Mouse (Mus musculus) limb, embryonic 12.5 days (tissue): ENCODE results near the gene Stk19. TPM values are rescaled to one million over a fixed set of nuclear protein-coding genes. Genes with fewer than 3 reads are reported as not detected.

ENCODE experiments used
- ATAC-seq: fragments of 200-750 bp; cut with Nextera tagmentation; 2 replicates; pipeline ENCODE4 v1.8.0; 2017; ENCODE audit warnings: low read depth, moderate TSS enrichment; ENCODE audit not compliant: insufficient number of reproducible peaks, insufficient read depth, low FRiP score, low TSS enrichment
- H3K27ac ChIP-seq: fragments of 300-500 bp; sonication (generic); 2 replicates; pipeline ENCODE4 v1.5.1; 2016; ENCODE audit warnings: mild to moderate bottlenecking, moderate library complexity
- H3K27me3 ChIP-seq: fragments of 300-500 bp; sonication (generic); 2 replicates; pipeline ENCODE4 v1.6.1; 2016; ENCODE audit warnings: mild to moderate bottlenecking, moderate library complexity
- H3K36me3 ChIP-seq: fragments of 300-500 bp; sonication (generic); 2 replicates; pipeline ENCODE4 v1.6.1; 2016; ENCODE audit warnings: mild to moderate bottlenecking, moderate library complexity
- H3K4me1 ChIP-seq: fragments of 300-500 bp; sonication (generic); replicated peaks from 2 replicates; pipeline ENCODE4 v1.6.1; 2016
- H3K4me2 ChIP-seq: fragments of 300-500 bp; sonication (generic); 2 replicates; pipeline ENCODE4 v1.6.1; 2016; ENCODE audit warnings: mild to moderate bottlenecking, moderate library complexity
- H3K4me3 ChIP-seq: fragments of 300-500 bp; sonication (generic); replicated peaks from 2 replicates; pipeline ENCODE4 v1.5.1; 2016; ENCODE audit warnings: mild to moderate bottlenecking
- H3K9ac ChIP-seq: fragments of 300-500 bp; sonication (generic); replicated peaks from 2 replicates; pipeline ENCODE4 v1.6.1; 2016; ENCODE audit warnings: mild to moderate bottlenecking, moderate library complexity
- H3K9me3 ChIP-seq: fragments of 300-500 bp; sonication (generic); 2 replicates; pipeline ENCODE4 v1.6.1; 2016; ENCODE audit warnings: mild to moderate bottlenecking, moderate library complexity
- WGBS: fragments of 180-500 bp; shearing (Covaris S2); methylation state at CpG from one replicate; pipeline ENCODE4 v1.1.7; 2016; 5-methylcytosine and 5-hydroxymethylcytosine counted together
- polyA plus RNA-seq: library from polyadenylated mRNA; unstranded; fragments of >200 nt; fragmentation: Nextera tagmentation; extraction: Ambion mirVana; gene quantifications from 2 replicates; pipeline ENCODE4 v1.2.1, GENCODE M21; 2016

The Stk19 gene
- polyA plus RNA-seq, 1 experiment from 2014 or later, result 24.9 TPM

DNA sequence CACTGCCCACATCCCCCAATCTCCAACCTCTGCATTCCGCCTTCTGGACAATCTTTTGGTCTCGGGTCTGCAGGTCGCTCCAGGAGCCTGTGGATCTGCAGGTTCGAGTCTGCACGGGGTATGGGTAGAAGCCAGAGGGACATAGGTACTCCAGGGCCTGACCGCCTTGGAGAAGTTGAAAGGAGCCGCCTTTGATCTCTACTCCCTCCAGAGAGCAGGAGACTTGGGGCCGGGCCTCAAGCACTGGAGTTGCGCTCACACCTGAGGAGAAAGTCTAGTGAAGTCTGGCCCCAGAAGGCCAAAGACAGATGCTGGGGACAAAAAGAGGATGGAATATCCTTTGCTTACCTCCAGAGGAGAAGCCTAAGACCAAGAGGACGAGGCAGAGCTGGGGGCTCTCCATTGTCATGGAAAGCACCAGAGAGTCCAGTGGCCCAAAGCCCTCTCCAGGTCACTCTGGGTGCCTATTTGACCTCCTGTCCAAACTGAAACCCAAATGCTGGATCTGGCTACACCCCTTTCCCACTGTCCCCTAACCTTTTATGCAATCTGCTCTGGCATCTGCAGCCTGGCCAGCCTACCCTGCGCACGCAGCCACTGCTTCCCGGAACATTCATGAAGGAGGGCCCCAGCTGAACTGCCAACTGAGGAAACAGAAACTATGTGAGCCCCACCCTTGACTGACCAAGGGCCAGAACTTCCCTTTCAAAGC, 25.1 kb upstream of the Stk19 start:
- 66% methylated on average over 13 of the region's 13 CpGs for WGBS
- H3K4me2 ChIP-seq, result no peak overlapping the region
- no peak for ATAC-seq
- no peaks in the 10 kb centered on the region; the same call in 1 of the 2 replicates for H3K27me3 ChIP-seq
- H3K9ac ChIP-seq, result no peak overlapping the region
- H3K4me3 ChIP-seq, result no peak overlapping the region
- no peak overlapping the region for H3K27ac ChIP-seq
- peaks cover 16% of the 10 kb centered on the region for H3K36me3 ChIP-seq
- H3K4me1 ChIP-seq, result no peaks in the 10 kb centered on the region; the same call in 1 of the 2 replicates
- H3K9me3 ChIP-seq, result no peaks in the 10 kb centered on the region

DNA sequence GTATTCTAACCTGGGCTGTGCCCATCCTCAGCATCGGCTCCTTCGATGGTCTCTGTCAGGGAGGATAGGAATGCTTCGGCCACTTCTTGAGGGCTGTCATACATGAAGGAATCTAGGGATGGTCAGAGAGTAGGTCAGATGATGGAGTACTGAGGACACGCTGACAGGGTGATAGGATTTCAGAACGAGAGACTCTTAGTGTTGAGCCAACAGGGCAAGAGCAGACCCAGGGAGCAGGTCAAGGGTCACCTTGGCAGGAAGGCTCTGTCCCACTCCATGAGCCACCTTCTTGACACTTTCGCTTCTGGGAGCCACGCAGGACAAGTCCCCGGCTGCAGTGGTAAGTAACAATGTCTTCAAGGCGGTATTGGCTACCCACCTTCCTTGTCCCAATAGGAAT, 23.8 kb upstream of the Stk19 start:
- H3K4me2 ChIP-seq, result no peak overlapping the region
- WGBS, result 85% methylated on average over 9 of the region's 9 CpGs
- no peaks in the 10 kb centered on the region for H3K9me3 ChIP-seq
- H3K36me3 ChIP-seq, result peaks cover 29% of the 10 kb centered on the region
- ATAC-seq, result no peak
- H3K4me1 ChIP-seq, result no peaks in the 10 kb centered on the region; the same call in 1 of the 2 replicates
- no peak overlapping the region for H3K9ac ChIP-seq
- no peak overlapping the region for H3K27ac ChIP-seq
- H3K27me3 ChIP-seq, result no peaks in the 10 kb centered on the region; the same call in 1 of the 2 replicates
- no peak overlapping the region for H3K4me3 ChIP-seq

DNA sequence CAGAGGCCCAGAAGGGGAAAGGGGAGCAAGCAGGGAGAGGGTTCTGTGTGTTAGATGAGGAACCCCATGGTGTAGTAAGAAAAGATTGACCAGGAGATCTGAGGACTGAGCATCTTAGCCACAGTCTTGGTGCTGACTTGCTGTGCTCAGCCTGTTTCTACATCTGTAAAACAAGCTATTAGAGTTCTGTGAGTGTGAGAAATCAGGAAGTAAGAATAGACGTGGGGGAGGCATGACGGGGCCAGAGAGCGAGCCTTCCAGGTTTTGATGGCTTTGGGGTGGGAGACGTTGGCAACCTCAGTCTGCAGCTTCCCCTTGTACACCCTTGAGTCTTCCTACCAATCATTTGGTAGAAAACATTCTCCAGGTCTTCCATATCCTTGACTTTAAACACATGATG, 21.9 kb upstream of the Stk19 start:
- H3K4me3 ChIP-seq, result no peak overlapping the region
- H3K4me2 ChIP-seq, result no peak overlapping the region
- H3K9me3 ChIP-seq, result no peaks in the 10 kb centered on the region
- H3K9ac ChIP-seq, result no peak overlapping the region
- H3K27me3 ChIP-seq, result no peaks in the 10 kb centered on the region; the same call in 1 of the 2 replicates
- no peak overlapping the region for H3K27ac ChIP-seq
- no peaks in the 10 kb centered on the region; the same call in 1 of the 2 replicates for H3K4me1 ChIP-seq
- peaks cover 47% of the 10 kb centered on the region for H3K36me3 ChIP-seq
- no peak for ATAC-seq
- 81% methylated on average over 4 of the region's 4 CpGs for WGBS

DNA sequence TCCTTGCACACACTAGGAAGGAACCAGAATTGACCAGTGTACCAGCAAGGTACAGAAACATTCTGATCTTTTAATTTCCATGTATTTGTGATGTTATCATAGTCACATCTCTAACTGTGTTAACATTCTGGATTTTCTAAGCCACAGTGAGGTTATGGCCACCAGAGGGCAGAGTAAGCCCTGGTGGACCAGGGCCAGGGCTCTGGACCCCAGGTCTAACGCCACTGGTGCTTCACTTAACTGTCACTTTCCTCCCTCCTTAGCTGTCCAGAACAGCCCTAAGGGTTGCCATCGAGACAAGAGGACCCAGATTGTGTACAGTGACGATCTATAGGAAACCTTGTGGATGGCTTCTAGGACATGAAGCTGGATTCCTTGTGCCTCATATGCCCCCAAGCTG, 19.1 kb upstream of the Stk19 start:
- H3K27ac ChIP-seq, result no peak overlapping the region
- peaks cover 70% of the 10 kb centered on the region for H3K36me3 ChIP-seq
- ATAC-seq, result no peak

DNA sequence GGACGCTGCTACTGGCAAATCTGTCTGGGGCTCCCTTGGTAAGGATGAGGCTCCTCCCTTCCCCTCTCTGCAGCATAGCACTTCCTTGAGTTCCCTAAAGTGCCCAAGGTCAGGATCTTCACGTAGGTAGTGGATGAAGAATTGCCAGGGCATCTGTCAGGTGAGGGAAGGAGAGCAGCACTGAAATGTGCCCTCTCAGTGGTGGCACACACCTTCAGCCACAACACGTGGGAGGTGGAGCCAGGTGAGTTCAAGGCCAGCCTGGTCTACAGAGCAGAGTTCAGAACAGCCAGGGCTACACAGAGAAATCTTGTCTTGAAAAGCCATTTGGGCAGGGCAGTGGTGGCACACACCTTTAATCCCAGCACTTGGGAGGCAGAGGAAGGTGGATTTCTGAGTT, 18.0 kb upstream of the Stk19 start:
- no peak overlapping the region for H3K27ac ChIP-seq
- H3K27me3 ChIP-seq, result no peaks in the 10 kb centered on the region
- no peak overlapping the region for H3K4me3 ChIP-seq
- H3K9ac ChIP-seq, result no peak overlapping the region
- ATAC-seq, result no peak
- H3K9me3 ChIP-seq, result no peaks in the 10 kb centered on the region
- H3K36me3 ChIP-seq, result peaks cover 70% of the 10 kb centered on the region
- H3K4me1 ChIP-seq, result peaks cover 12% of the 10 kb centered on the region
- WGBS, result 76% methylated on average over 3 of the region's 3 CpGs
- no peak overlapping the region for H3K4me2 ChIP-seq

More for the DNA sequence above, 19.1 kb upstream of the Stk19 start:
- Histone ChIP-seq H3K9me3 (no peaks in the 10 kb centered on the region), H3K27me3 (no peaks in the 10 kb centered on the region), H3K4me2 (no peak overlapping the region), H3K4me1 (peaks cover 11% of the 10 kb centered on the region), H3K4me3 (no peak overlapping the region), H3K9ac (no peak overlapping the region)
- 39% methylated on average over 3 of the region's 3 CpGs for WGBS

DNA sequence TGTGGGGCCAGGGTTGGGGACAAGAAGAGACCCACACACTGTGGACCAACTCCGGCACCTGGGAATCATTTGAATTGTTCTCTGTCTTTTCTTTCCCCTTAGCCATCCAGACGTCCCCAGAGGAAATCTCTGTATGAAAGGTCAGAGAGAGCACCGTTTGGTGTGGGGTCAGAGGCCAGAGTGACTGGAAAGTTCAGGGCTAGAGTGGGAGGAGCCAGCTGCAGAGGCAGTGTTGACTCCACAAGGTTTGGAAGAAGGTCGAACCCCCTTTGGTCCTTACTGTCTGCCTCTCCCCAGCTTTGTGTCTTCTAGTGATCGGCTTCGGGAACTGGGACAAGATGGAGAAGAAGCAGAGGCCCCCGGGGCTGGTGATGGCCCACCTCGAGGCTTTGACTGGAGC, 16.8 kb upstream of the Stk19 start:
- ATAC-seq, result no peak

DNA sequence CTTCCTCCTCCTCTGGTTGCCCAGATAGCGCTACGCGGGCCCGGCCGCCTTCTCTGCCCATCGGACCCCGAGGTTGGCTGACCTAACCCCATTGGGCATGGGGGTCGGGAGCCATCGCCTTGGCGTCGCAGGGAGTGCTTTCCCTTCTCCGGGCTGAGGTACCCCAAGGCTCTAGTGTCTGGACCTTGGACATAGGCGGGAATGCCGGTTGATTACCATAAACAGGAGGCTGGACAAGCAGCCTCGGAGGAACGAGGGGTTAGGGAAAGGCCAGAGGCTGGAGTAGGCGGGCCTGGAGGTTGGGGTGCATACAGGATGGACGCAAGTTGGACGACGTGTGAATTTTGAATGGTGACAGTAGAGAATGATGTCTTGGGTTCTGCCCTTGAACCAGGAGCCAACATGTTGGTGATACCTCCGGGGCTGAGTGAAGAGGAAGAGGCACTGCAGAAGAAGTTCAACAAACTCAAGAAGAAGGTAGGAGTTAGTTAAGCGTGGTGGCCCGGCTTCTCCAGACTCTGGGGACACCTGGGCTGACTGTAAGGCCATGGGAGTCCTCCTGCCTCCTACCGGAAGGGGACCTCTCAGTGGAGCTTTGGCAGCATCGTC, 13.9 kb upstream of the Stk19 start:
- peak overlapping the region; percentile 93 for H3K4me3 ChIP-seq
- H3K36me3 ChIP-seq, result peaks cover 69% of the 10 kb centered on the region
- H3K4me2 ChIP-seq, result peak overlapping the region; percentile 84
- no peaks in the 10 kb centered on the region for H3K27me3 ChIP-seq
- peaks cover 17% of the 10 kb centered on the region for H3K4me1 ChIP-seq
- WGBS, result under 1% methylated on average over 25 of the region's 25 CpGs
- H3K9me3 ChIP-seq, result no peaks in the 10 kb centered on the region
- H3K27ac ChIP-seq, result peak overlapping the region; percentile 36; the same call in 1 of the 2 replicates
- peak overlapping the region; percentile 83 for H3K9ac ChIP-seq
- ATAC-seq, result peak; percentile 44; the same call in 1 of the 2 replicates

More for the DNA sequence above, 16.8 kb upstream of the Stk19 start:
- H3K4me1 ChIP-seq, result peaks cover 17% of the 10 kb centered on the region
- no peak overlapping the region for H3K4me3 ChIP-seq
- H3K9ac ChIP-seq, result no peak overlapping the region
- H3K27me3 ChIP-seq, result no peaks in the 10 kb centered on the region
- peaks cover 70% of the 10 kb centered on the region for H3K36me3 ChIP-seq
- no peak overlapping the region for H3K27ac ChIP-seq
- H3K9me3 ChIP-seq, result no peaks in the 10 kb centered on the region
- no peak overlapping the region for H3K4me2 ChIP-seq
- WGBS, result 76% methylated on average over 8 of the region's 8 CpGs

DNA sequence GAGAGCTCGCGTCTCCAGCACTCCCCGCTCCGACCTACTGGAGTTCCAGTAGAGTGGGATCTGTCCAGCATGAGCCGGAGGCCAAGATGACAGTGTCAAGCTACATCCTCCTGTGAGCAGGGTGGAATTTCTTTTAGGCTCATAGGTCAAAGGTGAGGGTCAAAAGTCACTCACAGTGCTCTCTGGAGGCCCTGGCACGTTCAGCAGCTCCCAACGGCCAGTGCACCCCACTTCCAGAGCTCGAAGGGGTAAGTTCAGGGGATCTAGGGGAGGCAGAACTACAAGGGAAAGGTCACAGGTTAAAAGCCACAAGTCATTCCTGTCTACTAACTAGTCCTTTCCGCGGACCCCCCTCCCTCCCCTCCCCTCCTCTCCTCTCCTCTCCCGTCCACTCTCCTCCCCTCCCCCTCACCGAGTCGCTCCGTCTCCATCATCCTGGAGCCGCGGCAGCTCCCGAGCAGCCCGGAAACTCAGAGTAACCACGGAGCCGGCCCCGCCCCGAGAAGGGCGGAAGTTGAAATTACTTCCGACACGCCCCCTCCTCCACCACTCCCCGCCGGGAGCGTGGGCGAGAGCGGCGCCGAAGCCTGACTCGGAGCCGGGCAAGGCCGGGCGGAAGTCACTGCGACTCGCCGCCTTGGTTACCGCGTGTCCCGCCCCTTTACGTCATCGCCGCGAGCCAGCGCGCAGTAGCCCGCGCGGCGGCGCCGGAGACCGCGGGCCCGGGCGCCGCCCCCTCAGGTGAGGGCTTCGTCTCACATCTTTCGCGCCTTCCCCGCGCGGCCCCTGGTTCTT, 13.2 kb upstream of the Stk19 start, which contains the start of the genes Skiv2l and Nelfe:
Gene Skiv2l, minus strand, starts transcription at position 489 of the 795 bp plus-strand sequence.
Gene Nelfe, plus strand, starts transcription at position 670 of the 795 bp plus-strand sequence.
- ATAC-seq, result peak; percentile 93
- Histone ChIP-seq H3K36me3 (peaks cover 70% of the 10 kb centered on the region), H3K4me3 (peak within 1 kb of the TSS; percentile 93), H3K9me3 (no peaks in the 10 kb centered on the region), H3K4me2 (peak within 1 kb of the TSS; percentile 84), H3K27ac (peak within 1 kb of the TSS; percentile 36; the same call in 1 of the 2 replicates), H3K4me1 (peaks cover 17% of the 10 kb centered on the region), H3K9ac (peak within 1 kb of the TSS; percentile 83), H3K27me3 (no peaks in the 10 kb centered on the region)
- WGBS, result under 1% methylated on average over 54 of the region's 65 CpGs

DNA sequence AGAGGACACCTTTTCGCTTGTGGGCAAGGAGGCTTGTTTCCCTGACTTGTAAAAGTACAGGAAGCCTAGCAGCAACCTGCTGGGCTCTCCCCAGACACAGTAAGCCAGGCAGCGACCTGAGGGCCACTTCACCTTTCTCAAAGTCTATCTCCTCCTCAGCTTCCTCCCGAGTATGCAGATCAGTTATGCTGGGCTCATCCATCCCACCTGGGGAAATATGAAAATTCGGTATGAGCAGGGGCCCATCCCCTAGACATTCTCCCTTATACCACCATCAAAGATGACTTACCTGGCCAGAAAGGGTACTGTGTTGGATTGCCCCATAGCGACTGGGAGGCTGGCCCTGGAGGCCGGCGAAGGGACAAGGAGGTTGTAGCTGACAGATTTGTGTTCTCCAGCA, 10.9 kb upstream of the Stk19 start:
- peaks cover 69% of the 10 kb centered on the region for H3K36me3 ChIP-seq
- H3K9ac ChIP-seq, result no peak overlapping the region
- WGBS, result 93% methylated on average over 7 of the region's 7 CpGs
- H3K27me3 ChIP-seq, result no peaks in the 10 kb centered on the region
- H3K4me1 ChIP-seq, result peaks cover 17% of the 10 kb centered on the region
- H3K9me3 ChIP-seq, result no peaks in the 10 kb centered on the region
- H3K27ac ChIP-seq, result no peak overlapping the region
- no peak for ATAC-seq
- H3K4me3 ChIP-seq, result no peak overlapping the region
- H3K4me2 ChIP-seq, result no peak overlapping the region

DNA sequence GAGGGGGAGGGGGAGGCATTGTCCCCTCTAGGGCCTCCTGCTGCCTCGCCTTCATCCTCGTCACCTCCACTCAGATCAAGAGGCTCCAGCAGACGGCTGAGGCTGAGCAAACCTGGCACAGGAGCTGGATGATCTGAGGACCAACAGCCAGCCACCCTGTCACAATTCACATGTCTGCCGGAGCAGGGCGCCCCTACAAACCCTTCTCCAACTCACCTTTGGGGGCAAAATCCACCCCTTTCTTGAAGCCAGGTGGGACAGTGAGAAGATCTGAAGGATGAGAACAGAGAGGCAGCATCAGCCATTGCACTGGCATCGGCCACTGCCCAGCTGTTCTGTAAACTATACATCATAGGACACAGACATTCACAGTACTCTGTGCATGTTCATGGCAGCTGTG, 10.4 kb upstream of the Stk19 start:
- Histone ChIP-seq H3K27me3 (no peaks in the 10 kb centered on the region), H3K9me3 (no peaks in the 10 kb centered on the region), H3K4me1 (peaks cover 17% of the 10 kb centered on the region), H3K9ac (no peak overlapping the region), H3K36me3 (peaks cover 69% of the 10 kb centered on the region), H3K4me3 (no peak overlapping the region), H3K27ac (no peak overlapping the region), H3K4me2 (no peak overlapping the region)
- WGBS, result 85% methylated on average over 6 of the region's 6 CpGs
- ATAC-seq, result no peak

DNA sequence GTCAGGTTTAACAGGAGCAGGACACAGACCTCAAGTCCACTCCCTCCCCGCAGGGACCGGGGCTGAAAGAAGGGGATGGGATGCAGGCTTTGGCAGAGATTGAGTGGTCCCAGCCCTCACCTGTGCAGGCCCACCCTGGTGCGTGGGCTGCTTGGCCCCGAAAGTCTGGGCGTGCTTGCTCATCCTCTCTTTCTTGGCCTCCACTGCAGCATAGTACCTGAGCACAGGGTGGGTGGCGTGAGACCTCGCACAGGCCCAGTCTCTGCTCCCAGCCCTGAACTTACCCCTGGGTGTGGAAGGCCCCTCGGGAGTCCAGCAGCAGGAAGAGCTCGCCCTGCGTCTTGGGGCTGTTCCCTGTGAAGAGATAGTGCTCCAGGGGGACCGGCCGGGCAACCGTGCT, 8.1 kb upstream of the Stk19 start:
- H3K27me3 ChIP-seq, result no peaks in the 10 kb centered on the region
- no peak overlapping the region for H3K27ac ChIP-seq
- H3K9me3 ChIP-seq, result no peaks in the 10 kb centered on the region
- no peak overlapping the region for H3K9ac ChIP-seq
- H3K4me1 ChIP-seq, result peaks cover 6% of the 10 kb centered on the region; the same call in 1 of the 2 replicates
- ATAC-seq, result no peak
- WGBS, result 90% methylated on average over 13 of the region's 13 CpGs
- no peak overlapping the region for H3K4me3 ChIP-seq
- H3K4me2 ChIP-seq, result no peak overlapping the region
- H3K36me3 ChIP-seq, result peaks cover 84% of the 10 kb centered on the region
